Mouse (Mus musculus) CH12.LX (cell line): ENCODE data around the gene Rhbdl1. TPM values are rescaled to one million over a fixed set of nuclear protein-coding genes. Genes with fewer than 3 reads are reported as not detected.

Source experiments
- DNase-seq: peaks from one replicate; pipeline ENCODE4 v3.0.0-alpha.2; 2013; ENCODE audit errors: extremely low read depth
- H3K27ac ChIP-seq: 2 replicates; pipeline ENCODE4 v1.5.1; 2012; ENCODE audit warnings: low read depth, mild to moderate bottlenecking, control low read depth, moderate library complexity; ENCODE audit not compliant: insufficient read depth
- H3K27me3 ChIP-seq: replicated peaks from 2 replicates; pipeline ENCODE3; 2012; ENCODE audit warnings: inconsistent platforms
- H3K36me3 ChIP-seq, 2 experiments: replicated peaks in 1 of 2; 2 replicates each; pipeline versions ENCODE3 to v1.6.1; 2012; ENCODE audit warnings: inconsistent platforms in 1 of 2, low read length in 1 of 2, mild to moderate bottlenecking in 1 of 2, mixed read lengths in 1 of 2, moderate library complexity in 1 of 2; ENCODE audit not compliant: control insufficient read depth in 1 of 2, insufficient read depth in 1 of 2
- H3K4me1 ChIP-seq, 2 experiments: 2 replicates each; pipeline ENCODE4 v1.6.1; 2012; ENCODE audit warnings: inconsistent platforms in 1 of 2, moderate library complexity in 1 of 2; ENCODE audit not compliant: insufficient read depth in 2 of 2, control insufficient read depth in 1 of 2
- H3K4me2 ChIP-seq: 2 replicates; pipeline ENCODE4 v1.6.1; 2012; ENCODE audit warnings: low read depth, mild to moderate bottlenecking, control low read depth; ENCODE audit not compliant: poor library complexity, insufficient read depth, severe bottlenecking
- H3K4me3 ChIP-seq, 3 experiments: fragments of 150-350 bp in 1 of 3; sonication (generic) in 1 of 3; replicated peaks in 1 of 3; 2 replicates each; pipeline versions ENCODE3 to v1.5.1; 2011 to 2012; ENCODE audit warnings: low read depth in 2 of 3, low read length in 2 of 3, mild to moderate bottlenecking in 2 of 3, moderate library complexity in 2 of 3, control low read depth in 1 of 3, improper control_type of control experiment in 1 of 3, inconsistent platforms in 1 of 3, mixed read lengths in 1 of 3; ENCODE audit not compliant: poor library complexity in 1 of 3
- H3K79me2 ChIP-seq: replicated peaks from 2 replicates; pipeline ENCODE4 v1.6.1; 2012; ENCODE audit warnings: mild to moderate bottlenecking, moderate library complexity; ENCODE audit not compliant: control insufficient read depth, poor library complexity, insufficient read depth, severe bottlenecking; ENCODE audit errors: extremely low read depth
- H3K9ac ChIP-seq: 2 replicates; pipeline ENCODE4 v1.6.1; 2012; ENCODE audit warnings: low read depth, mild to moderate bottlenecking, control low read depth, moderate library complexity; ENCODE audit not compliant: insufficient read depth
- H3K9me3 ChIP-seq: replicated peaks from 2 replicates; pipeline ENCODE3; 2012; ENCODE audit warnings: low read length, inconsistent platforms, mixed read lengths
- CHD1 ChIP-seq: IDR thresholded peaks from 2 replicates; pipeline ENCODE4 v1.6.1; 2012; ENCODE audit warnings: low read depth, low read length, improper control_type of control experiment, inconsistent platforms
- CTCF ChIP-seq, 2 experiments: IDR thresholded peaks in 1 of 2; conservative IDR thresholded peaks in 1 of 2; 2 replicates each; pipeline ENCODE4 v1.5.1; 2011 to 2012; ENCODE audit warnings: low read depth in 2 of 2, low read length in 2 of 2, improper control_type of control experiment in 1 of 2, inconsistent platforms in 1 of 2, mild to moderate bottlenecking in 1 of 2, moderate library complexity in 1 of 2
- ELF1 ChIP-seq: IDR thresholded peaks from 2 replicates; pipeline ENCODE4 v1.6.1; 2014; ENCODE audit warnings: low read depth, mild to moderate bottlenecking, inconsistent platforms, low read length, improper control_type of control experiment
- EP300 ChIP-seq: IDR thresholded peaks from 2 replicates; pipeline ENCODE4 v1.6.1; 2011; ENCODE audit warnings: low read length, improper control_type of control experiment
- GABPA ChIP-seq: IDR thresholded peaks from 2 replicates; pipeline ENCODE4 v1.6.1; 2012; ENCODE audit warnings: low read depth, low read length, improper control_type of control experiment, inconsistent platforms; ENCODE audit not compliant: insufficient replicate concordance
- HCFC1 ChIP-seq: IDR thresholded peaks from 2 replicates; pipeline ENCODE4 v1.6.1; 2012; ENCODE audit warnings: low read depth, mild to moderate bottlenecking, inconsistent platforms, low read length, improper control_type of control experiment
- IRF4 ChIP-seq: IDR thresholded peaks from 2 replicates; pipeline ENCODE4 v1.6.1; 2014; ENCODE audit warnings: low read depth, mild to moderate bottlenecking, inconsistent platforms, low read length, improper control_type of control experiment
- MAX ChIP-seq: IDR thresholded peaks from 2 replicates; pipeline ENCODE4 v1.6.1; 2011; ENCODE audit warnings: low read length, improper control_type of control experiment
- MEF2A ChIP-seq: IDR thresholded peaks from 2 replicates; pipeline ENCODE4 v1.6.1; 2014; ENCODE audit warnings: low read depth, mild to moderate bottlenecking, inconsistent platforms, low read length, improper control_type of control experiment, borderline replicate concordance
- NRF1 ChIP-seq: IDR thresholded peaks from 2 replicates; pipeline ENCODE4 v1.6.1; 2014; ENCODE audit warnings: low read depth, mild to moderate bottlenecking, inconsistent platforms, low read length, improper control_type of control experiment, moderate library complexity
- POLR2AphosphoS2 ChIP-seq: IDR thresholded peaks from 2 replicates; pipeline ENCODE4 v1.6.1; 2011; ENCODE audit warnings: low read depth, low read length, improper control_type of control experiment
- UBTF ChIP-seq: IDR thresholded peaks from 2 replicates; pipeline ENCODE4 v1.6.1; 2012; ENCODE audit warnings: low read depth, mild to moderate bottlenecking, inconsistent platforms, low read length, improper control_type of control experiment, moderate library complexity
- USF2 ChIP-seq: conservative IDR thresholded peaks from 2 replicates; pipeline ENCODE4 v1.6.1; 2011; ENCODE audit warnings: low read depth, low read length, improper control_type of control experiment
- ZNF384 ChIP-seq: IDR thresholded peaks from 2 replicates; pipeline ENCODE4 v1.6.1; 2012; ENCODE audit warnings: low read depth, low read length, improper control_type of control experiment, inconsistent platforms
- dilution Hi-C: fragments of 300-500 bp; cut with MboI; formaldehyde crosslinking; loops from 2 replicates; pipeline ENCODE4 v1.14.3; 2020; ENCODE audit warnings: low sequenced_read_pairs; ENCODE audit not compliant: extremely low pct_unique_long_range_greater_than_20kb, extremely low pct_ligation_motif_present
- in situ Hi-C: fragments of 300-500 bp; cut with MboI; formaldehyde crosslinking; loops from 3 replicates; pipeline ENCODE4 v1.14.3; 2019; ENCODE audit warnings: low sequenced_read_pairs, low pct_ligation_motif_present, low pct_unique_long_range_greater_than_20kb, mixed read lengths
- polyA plus RNA-seq: library from polyadenylated mRNA; unstranded; fragments of >175 nt; gene quantifications from 2 replicates; pipeline ENCODE4 v1.2.1, GENCODE M21; 2012; ENCODE audit warnings: low read depth; ENCODE audit not compliant: insufficient read length
- total RNA-seq, 2 experiments: library from RNA; depleted of rRNA; stranded (reverse); fragments of 300-350 nt in 1 of 2; fragments of >200 nt in 1 of 2; gene quantifications; 2 replicates each; pipeline ENCODE4 v1.2.3; 2012 to 2014

Rhbdl1 gene
- total and polyA plus RNA-seq, 3 experiments, result 1.9 to 2.8 TPM; not detected in 1

- TF ChIP-seq POLR2AphosphoS2 (peak; percentile 26; the same call in 1 of the 2 replicates), CHD1 (no peak), ELF1 (peak; percentile 62), CTCF (conservative IDR thresholded peaks at IDR 0.05 in 1 of 2, IDR thresholded peaks at IDR 0.05 in 1 of 2; ENCODE audit: low read depth in 2 of 2, low read length in 2 of 2) (peak in 1 of 2 experiments; percentile 43; a peak in 2 of 4 replicates), HCFC1 (peak; percentile 54), UBTF (no peak), IRF4 (no peak), EP300 (no peak), USF2 (no peak), MEF2A (no peak), NRF1 (0 out of 2 replicates have a peak, but pooled peaks have one; percentile 21)
Measured at GRCm38 (mm10) chr17:25828712-25829557, 8.2 kb downstream of the Rhbdl1 start, which contains the start of gene Jmjd8 (continued).

DNA sequence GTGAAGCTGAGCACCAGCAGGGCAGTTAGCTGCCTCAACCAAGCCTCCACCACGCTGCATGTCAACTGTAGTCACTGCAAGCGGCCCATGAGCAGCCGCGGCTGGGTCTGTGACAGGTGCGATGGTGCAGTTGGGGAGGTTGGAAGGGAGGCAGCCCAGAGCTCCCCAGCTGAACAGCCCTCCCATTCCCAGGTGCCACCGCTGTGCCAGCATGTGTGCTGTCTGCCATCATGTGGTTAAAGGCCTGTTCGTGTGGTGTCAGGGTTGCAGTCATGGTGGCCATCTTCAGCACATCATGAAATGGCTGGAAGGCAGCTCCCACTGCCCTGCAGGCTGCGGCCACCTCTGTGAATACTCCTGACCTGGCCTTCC, 8.9 kb downstream of the Rhbdl1 start:
- in situ Hi-C loops, result no loop called here
- dilution Hi-C loops, result no loop called here
- Histone ChIP-seq H3K4me2 (no peak overlapping the region), H3K27me3 (no peaks in the 10 kb centered on the region), H3K9ac (no peak overlapping the region), H3K4me1 (peaks cover 26 to 56% of the 10 kb centered on the region in 2 experiments), H3K79me2 (peaks cover 14% of the 10 kb centered on the region), H3K27ac (no peak overlapping the region), H3K4me3 (no peak overlapping the region), H3K36me3 (peaks cover 49 to 70% of the 10 kb centered on the region in 2 experiments), H3K9me3 (no peaks in the 10 kb centered on the region)
- DNase-seq, result no peak
- TF ChIP-seq GABPA (no peak), MAX (no peak), ZNF384 (no peak)

DNA sequence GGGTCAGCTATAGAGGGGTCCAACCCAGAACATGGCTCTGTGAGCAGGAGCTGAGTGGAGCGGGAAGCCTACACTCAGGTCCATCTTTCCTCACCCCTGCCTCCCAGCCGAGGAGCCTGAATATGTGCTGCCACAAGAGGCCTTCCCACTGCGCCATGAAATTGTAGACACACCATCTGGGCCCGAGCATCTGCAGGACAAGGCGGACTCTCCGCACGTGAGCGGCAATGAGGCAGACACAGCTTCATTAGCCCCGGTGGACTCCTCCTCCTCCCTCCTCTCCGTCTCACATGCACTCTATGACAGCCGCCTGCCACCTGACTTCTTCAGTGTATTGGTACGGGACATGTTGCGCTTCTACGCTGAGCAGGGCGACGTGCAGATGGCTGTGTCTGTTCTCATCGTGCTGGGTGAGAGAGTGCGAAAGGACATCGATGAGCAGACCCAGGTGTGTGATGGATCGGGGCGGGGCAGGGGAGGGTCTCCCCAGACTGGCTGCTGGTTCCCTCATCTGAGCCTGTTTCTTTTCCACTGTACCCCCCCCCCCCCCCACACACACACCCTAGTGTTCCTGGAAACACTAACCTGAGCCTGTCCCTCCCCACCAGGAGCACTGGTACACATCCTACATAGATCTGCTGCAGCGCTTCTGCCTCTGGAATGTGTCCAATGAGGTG, 9.4 kb downstream of the Rhbdl1 start:
- no peak overlapping the region for H3K4me2 ChIP-seq
- H3K4me3 ChIP-seq, result no peak overlapping the region
- H3K27me3 ChIP-seq, result peaks cover 1% of the 10 kb centered on the region
- TF ChIP-seq HCFC1 (no peak), ZNF384 (no peak), ELF1 (no peak), GABPA (no peak)
- H3K36me3 ChIP-seq, result peaks cover 49 to 70% of the 10 kb centered on the region in 2 experiments
- DNase-seq, result no peak
- peaks cover 14% of the 10 kb centered on the region for H3K79me2 ChIP-seq
- dilution Hi-C loops (no loop called here), in situ Hi-C loops (no loop called here)
- no peak overlapping the region for H3K9ac ChIP-seq
- H3K4me1 ChIP-seq, result peaks cover 26 to 59% of the 10 kb centered on the region in 2 experiments
- H3K9me3 ChIP-seq, result no peaks in the 10 kb centered on the region
- no peak overlapping the region for H3K27ac ChIP-seq
